Mouse (Mus musculus) embryonic fibroblast, embryonic 13.5 days (primary cell): ENCODE results near the gene Kcnj8. TPM values are rescaled to one million over a fixed set of nuclear protein-coding genes. Genes with fewer than 3 reads are reported as not detected.
A peak's percentile ranks its signal among the peaks of the same experiment; 100 is the strongest.

Experiments
- H3K27ac ChIP-seq: 2 replicates; pipeline ENCODE4 v1.5.1; 2012; ENCODE audit warnings: low read length, control low read depth, inconsistent platforms; ENCODE audit not compliant: insufficient read depth
- H3K4me1 ChIP-seq: 2 replicates; pipeline ENCODE4 v1.6.1; 2011; ENCODE audit warnings: low read length; ENCODE audit not compliant: control insufficient read depth, insufficient read depth
- H3K4me3 ChIP-seq: 2 replicates; pipeline ENCODE4 v1.5.1; 2011; ENCODE audit warnings: mild to moderate bottlenecking, control low read depth, low read length; ENCODE audit not compliant: insufficient read depth
- CTCF ChIP-seq: IDR thresholded peaks from 2 replicates; pipeline ENCODE4 v1.5.1; 2011; ENCODE audit warnings: mild to moderate bottlenecking, control low read depth, low read length, moderate library complexity, borderline replicate concordance; ENCODE audit not compliant: insufficient read depth
- POLR2A ChIP-seq: IDR thresholded peaks from 2 replicates; pipeline ENCODE4 v1.6.1; 2011; ENCODE audit warnings: low read depth, mild to moderate bottlenecking, control low read depth, low read length, moderate library complexity
- polyA plus RNA-seq: library from polyadenylated mRNA; stranded (reverse); fragments of >200 nt; gene quantifications from 2 replicates; pipeline ENCODE4 v1.2.4, GENCODE M21; 2011; ENCODE audit warnings: low read depth; ENCODE audit not compliant: missing spikeins, insufficient read length

Kcnj8 gene
- polyA plus RNA-seq, 1 experiment, result 1.7 TPM

- Histone ChIP-seq H3K4me3 (peak overlapping the region; percentile 40), H3K27ac (no peak overlapping the region), H3K4me1 (0 out of 2 replicates have a peak, but pooled peaks cover 3% of the 10 kb centered on the region)
- TF ChIP-seq POLR2A (no peak), CTCF (no peak)
Measured at GRCm38 (mm10) chr6:142571629-142572360, 381 bp upstream of the Kcnj8 start.

DNA sequence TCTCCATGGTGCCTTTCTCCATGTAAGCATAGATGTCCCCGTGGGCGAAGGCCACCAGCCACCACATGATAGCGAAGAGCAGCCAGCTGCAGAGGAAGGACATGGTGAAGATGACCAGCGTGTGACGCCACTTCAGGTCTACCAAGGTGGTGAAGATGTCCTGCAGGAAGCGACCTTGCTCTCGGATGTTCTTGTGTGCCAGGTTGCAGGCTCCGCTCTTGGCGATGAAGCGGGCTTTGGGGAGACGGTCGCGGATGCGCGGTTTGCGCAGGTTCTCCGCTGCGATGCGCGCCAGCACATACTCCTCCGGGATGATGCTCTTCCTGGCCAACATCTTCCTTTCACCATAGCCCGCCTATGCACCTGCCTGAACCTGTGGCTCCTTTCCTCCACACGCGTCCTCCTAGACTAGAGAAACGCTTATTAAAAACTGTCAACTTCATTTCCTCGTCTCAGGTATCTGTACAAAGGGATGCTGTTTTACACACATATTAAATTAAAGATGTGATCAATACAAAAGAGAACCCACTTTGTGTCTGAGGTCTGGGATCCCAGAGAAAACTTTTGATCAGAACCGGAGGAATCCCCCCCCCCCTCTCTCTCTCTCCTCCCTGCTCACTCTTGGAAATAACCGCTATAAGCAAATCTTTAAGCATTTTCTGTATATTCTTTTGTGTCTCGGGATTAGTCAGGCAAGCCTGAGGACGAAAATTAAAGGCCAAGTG is 1.2 kb downstream of the Kcnj8 start:
- H3K4me3 ChIP-seq, result no peak overlapping the region
- no peak overlapping the region for H3K27ac ChIP-seq
- TF ChIP-seq CTCF (no peak), POLR2A (no peak)
- 0 out of 2 replicates have a peak, but pooled peaks cover 3% of the 10 kb centered on the region for H3K4me1 ChIP-seq

- no peak overlapping the region for H3K4me3 ChIP-seq
- H3K4me1 ChIP-seq, result 0 out of 2 replicates have a peak, but pooled peaks cover 3% of the 10 kb centered on the region
- no peak for TF ChIP-seq POLR2A
- no peak for TF ChIP-seq CTCF
- no peak overlapping the region for H3K27ac ChIP-seq
Measured at GRCm38 (mm10) chr6:142568713-142569357, 2.6 kb downstream of the Kcnj8 start.

DNA sequence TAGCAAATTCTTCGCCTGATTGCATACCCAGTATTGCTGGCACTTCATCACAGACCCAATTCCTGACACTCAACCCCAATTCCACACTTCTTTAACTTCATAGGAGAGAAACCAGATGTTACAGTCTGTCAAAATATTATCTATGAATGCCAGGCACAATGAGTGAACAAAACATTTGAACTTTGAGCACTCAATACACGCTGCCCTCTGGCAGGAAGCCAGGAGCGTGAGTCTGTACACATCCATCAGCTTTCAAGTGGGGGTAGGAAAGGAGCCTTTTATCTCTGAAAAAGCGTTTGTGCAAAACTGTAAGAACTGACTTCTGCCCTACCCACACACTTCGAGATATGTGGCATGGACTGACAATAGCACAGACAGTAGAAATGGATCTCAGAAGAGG is 4.0 kb downstream of the Kcnj8 start:
- H3K4me3 ChIP-seq, result no peak overlapping the region
- TF ChIP-seq POLR2A, result no peak
- TF ChIP-seq CTCF, result no peak
- no peak overlapping the region for H3K27ac ChIP-seq
- 0 out of 2 replicates have a peak, but pooled peaks cover 3% of the 10 kb centered on the region for H3K4me1 ChIP-seq

GRCm38 (mm10) chr6:142564746-142565145 is 6.7 kb downstream of the Kcnj8 start:
- no peak overlapping the region for H3K4me3 ChIP-seq

GRCm38 (mm10) chr6:142561151-142561550 is 10.3 kb downstream of the Kcnj8 start:
- no peak for TF ChIP-seq POLR2A
- no peak for TF ChIP-seq CTCF
- Histone ChIP-seq H3K4me1 (no peaks in the 10 kb centered on the region), H3K27ac (no peak overlapping the region), H3K4me3 (no peak overlapping the region)

More at GRCm38 (mm10) chr6:142564746-142565145, 6.7 kb downstream of the Kcnj8 start:
- TF ChIP-seq CTCF, result no peak
- TF ChIP-seq POLR2A, result no peak
- Histone ChIP-seq H3K4me1 (no peaks in the 10 kb centered on the region), H3K27ac (no peak overlapping the region)

DNA sequence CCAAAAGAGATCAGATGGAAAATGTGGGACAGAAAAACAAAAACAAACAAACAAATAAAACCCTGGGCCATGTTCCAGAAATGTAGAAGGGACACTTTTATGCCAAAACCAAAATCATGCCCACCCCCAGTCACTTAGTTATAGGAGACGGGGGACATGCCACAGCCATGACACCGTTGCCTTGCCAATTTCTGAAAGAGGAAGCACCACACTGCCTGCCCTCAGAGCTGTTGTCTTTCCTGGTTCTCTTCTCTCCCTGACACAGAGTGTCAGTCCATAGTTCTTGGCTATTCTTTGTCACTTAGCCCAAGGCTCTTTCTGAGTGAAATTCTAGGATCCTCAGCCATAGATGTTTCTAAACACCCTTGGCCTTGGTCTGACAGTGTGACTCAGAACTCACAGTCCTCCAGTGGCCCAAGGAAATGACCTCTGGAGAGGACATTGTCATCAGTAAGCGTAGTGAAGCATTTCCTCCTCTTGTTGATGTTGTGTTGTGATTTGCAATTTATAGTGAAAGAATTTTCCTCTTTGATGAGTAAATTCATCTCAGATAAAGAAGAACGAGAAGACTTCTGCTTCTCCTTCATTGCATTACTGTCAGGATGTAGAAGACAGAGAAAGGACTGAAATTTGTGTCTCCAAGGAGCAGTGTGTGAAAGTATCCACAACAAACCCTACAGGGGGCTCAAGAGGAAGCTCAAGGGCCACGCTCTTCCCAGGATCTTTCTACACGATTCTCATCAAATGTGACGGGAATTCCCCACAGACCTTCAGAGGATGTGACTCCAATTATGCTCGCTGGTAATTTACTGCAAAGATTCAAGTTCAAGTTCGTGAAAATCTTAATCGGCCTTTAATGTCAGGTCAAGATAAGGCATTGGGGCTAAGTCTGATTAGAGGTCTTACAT is 12.4 kb downstream of the Kcnj8 start:
- Histone ChIP-seq H3K4me1 (no peaks in the 10 kb centered on the region), H3K4me3 (no peak overlapping the region), H3K27ac (no peak overlapping the region)
- TF ChIP-seq POLR2A (no peak), CTCF (no peak)

GRCm38 (mm10) chr6:142558076-142558475 is 13.3 kb downstream of the Kcnj8 start:
- Histone ChIP-seq H3K4me3 (no peak overlapping the region), H3K27ac (no peak overlapping the region), H3K4me1 (no peaks in the 10 kb centered on the region)
- no peak for TF ChIP-seq CTCF
- no peak for TF ChIP-seq POLR2A

- no peak overlapping the region for H3K4me3 ChIP-seq
- no peak overlapping the region for H3K27ac ChIP-seq
- H3K4me1 ChIP-seq, result no peaks in the 10 kb centered on the region
- TF ChIP-seq POLR2A (no peak), CTCF (no peak)
Measured at GRCm38 (mm10) chr6:142555988-142556387, 15.4 kb downstream of the Kcnj8 start.
